Mouse (Mus musculus) hindbrain, postnatal 0 days (tissue): ENCODE measurements around the gene Gpr156. TPM values are rescaled to one million over a fixed set of nuclear protein-coding genes. Genes with fewer than 3 reads are reported as not detected.

Source experiments
- ATAC-seq: fragments of 200-750 bp; cut with Nextera tagmentation; 2 replicates; pipeline ENCODE4 v1.8.0; 2017; ENCODE audit warnings: mild to moderate bottlenecking, moderate TSS enrichment, moderate library complexity
- DNase-seq: peaks from one replicate; pipeline ENCODE4 v3.0.0-alpha.2; 2015; ENCODE audit warnings: low spot score
- H3K27ac ChIP-seq: fragments of 300-500 bp; sonication (generic); 2 replicates; pipeline ENCODE4 v1.5.1; 2014; ENCODE audit warnings: mild to moderate bottlenecking
- H3K27me3 ChIP-seq: fragments of 300-500 bp; sonication (generic); 2 replicates; pipeline ENCODE4 v1.6.1; 2014; ENCODE audit warnings: low read length, mixed read lengths; ENCODE audit not compliant: insufficient read depth
- H3K36me3 ChIP-seq: fragments of 300-500 bp; sonication (generic); 2 replicates; pipeline ENCODE4 v1.6.1; 2014; ENCODE audit warnings: low read length, mixed read lengths; ENCODE audit not compliant: insufficient read depth
- H3K4me1 ChIP-seq: fragments of 300-500 bp; sonication (generic); 2 replicates; pipeline ENCODE4 v1.6.1; 2014; ENCODE audit warnings: antibody characterized with exemption, low read length, mixed read lengths; ENCODE audit not compliant: insufficient read depth
- H3K4me2 ChIP-seq: fragments of 300-500 bp; sonication (generic); 2 replicates; pipeline ENCODE4 v1.6.1; 2014; ENCODE audit warnings: low read depth, mild to moderate bottlenecking, low read length, moderate library complexity, mixed read lengths
- H3K4me3 ChIP-seq: fragments of 300-500 bp; sonication (generic); 2 replicates; pipeline ENCODE4 v1.5.1; 2014; ENCODE audit warnings: low read length
- H3K9ac ChIP-seq: fragments of 300-500 bp; sonication (generic); replicated peaks from 2 replicates; pipeline ENCODE4 v1.6.1; 2014; ENCODE audit warnings: mild to moderate bottlenecking, low read length, moderate library complexity, mixed read lengths
- H3K9me3 ChIP-seq: fragments of 300-500 bp; sonication (generic); 2 replicates; pipeline ENCODE4 v1.6.1; 2016; ENCODE audit warnings: low read length, mixed read lengths
- CTCF ChIP-seq: IDR thresholded peaks from 2 replicates; pipeline ENCODE4 v1.5.1; 2016; ENCODE audit warnings: antibody characterized with exemption, control low read depth, low read depth
- WGBS: fragments of 180-500 bp; shearing (Covaris S2); extraction: QIAGEN DNeasy Blood & Tissue Kit; methylation state at CpG from one replicate; pipeline ENCODE4 v1.1.7; 2014; 5-methylcytosine and 5-hydroxymethylcytosine counted together
- polyA plus RNA-seq: library from polyadenylated mRNA; unstranded; fragments of >200 nt; fragmentation: Nextera tagmentation; extraction: Ambion mirVana; gene quantifications from 2 replicates; pipeline ENCODE4 v1.2.1, GENCODE M21; 2015
- total RNA-seq: library from RNA; depleted of rRNA; stranded (reverse); fragments of >200 nt; gene quantifications from 2 replicates; pipeline ENCODE4 v1.2.3, GENCODE M21; 2014; rRNA removed

Gene Gpr156
- total and polyA plus RNA-seq, 2 experiments from 2014 or later: 2.4 to 4.3 TPM

DNA sequence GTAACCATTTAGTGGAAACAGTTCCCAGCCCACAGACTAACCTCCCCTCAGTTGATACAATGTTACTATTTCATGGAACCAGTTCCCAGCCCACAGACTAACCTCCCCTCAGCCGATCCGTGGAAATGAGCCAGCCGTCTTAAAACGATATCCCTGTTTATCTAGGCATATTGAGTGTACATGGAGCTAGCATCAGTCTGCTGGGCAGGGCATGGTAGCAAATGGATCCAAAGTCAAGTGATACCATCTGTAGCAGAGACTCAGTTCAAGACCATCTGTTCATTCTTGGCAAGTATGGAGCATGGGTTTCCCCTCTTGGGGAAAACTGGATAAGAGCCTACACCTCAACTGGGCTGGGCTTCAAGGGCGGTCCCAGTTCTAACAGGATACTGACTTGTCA is 128.3 kb downstream of the Gpr156 start:
- no peaks in the 10 kb centered on the region for H3K36me3 ChIP-seq
- TF ChIP-seq CTCF: no peak
- H3K4me2 ChIP-seq: no peak overlapping the region
- WGBS: 53% methylated on average over 5 of the region's 5 CpGs
- no peak overlapping the region for H3K4me3 ChIP-seq
- H3K4me1 ChIP-seq: no peaks in the 10 kb centered on the region
- no peak overlapping the region for H3K9ac ChIP-seq
- H3K27ac ChIP-seq: no peak overlapping the region
- 0 out of 2 replicates have a peak, but pooled peaks have one; percentile 21 for ATAC-seq
- no peaks in the 10 kb centered on the region for H3K27me3 ChIP-seq
- DNase-seq: peak; percentile 16
- H3K9me3 ChIP-seq: no peaks in the 10 kb centered on the region

DNA sequence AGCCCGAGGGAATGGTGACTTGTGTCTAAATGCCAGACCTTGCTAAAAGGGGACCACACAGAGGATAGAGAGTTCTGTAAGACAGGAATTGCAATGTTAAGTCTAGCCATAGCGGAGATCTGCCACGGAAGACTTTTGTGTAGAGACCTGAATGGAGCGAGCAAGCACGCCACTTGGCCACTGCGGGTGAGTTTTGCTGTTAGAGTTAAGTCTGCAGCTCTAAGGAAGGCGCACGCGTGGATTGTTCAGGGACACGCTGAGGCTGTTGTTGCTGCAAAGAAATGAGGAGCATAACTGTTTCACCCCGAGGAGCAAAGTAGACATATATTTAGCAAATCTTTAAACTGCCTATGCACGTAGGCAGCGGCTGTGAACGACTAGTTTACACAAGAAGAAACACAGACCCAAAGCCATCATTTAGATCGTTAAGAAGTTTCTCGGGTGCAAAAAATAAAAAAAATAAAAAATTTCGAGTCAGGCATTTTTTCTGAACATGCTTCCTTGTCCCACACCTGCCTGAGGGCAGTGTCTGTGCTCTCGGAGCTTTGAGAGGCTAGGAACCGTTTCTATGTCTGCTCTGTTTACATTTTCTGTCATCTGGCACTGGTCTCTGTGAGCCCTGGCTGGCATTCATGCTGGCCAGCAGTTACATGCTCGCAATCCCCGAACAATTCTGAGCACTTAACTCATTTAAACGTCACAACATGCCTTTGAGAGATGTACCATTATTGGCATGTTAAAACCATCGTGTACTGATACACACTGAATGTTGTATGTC is 131.7 kb downstream of the Gpr156 start:
- Histone ChIP-seq H3K27me3 (no peaks in the 10 kb centered on the region), H3K4me2 (peak overlapping the region; percentile 24), H3K9me3 (no peaks in the 10 kb centered on the region), H3K9ac (no peak overlapping the region), H3K4me1 (no peaks in the 10 kb centered on the region), H3K27ac (no peak overlapping the region), H3K4me3 (no peak overlapping the region), H3K36me3 (no peaks in the 10 kb centered on the region)
- no peak for ATAC-seq
- WGBS: 66% methylated on average over 23 of the region's 23 CpGs
- peak; percentile 4 for DNase-seq
- TF ChIP-seq CTCF: no peak

Other genes with a start within 250 kb of the Gpr156 start
- 53.1 and 53.5 TPM in 2 replicates for gene Fstl1, start 139.6 kb upstream of the Gpr156 start, total RNA-seq
- gene Fstl1, start 139.6 kb upstream of the Gpr156 start, polyA plus RNA-seq: 71.5 and 71.8 TPM in 2 replicates
- not detected in 2 replicates for gene Gm36028, start 55.4 kb upstream of the Gpr156 start, total RNA-seq
- 0.18 and 0.21 TPM in 2 replicates for gene Gm36028, start 55.4 kb upstream of the Gpr156 start, polyA plus RNA-seq
- 91.1 and 101 TPM in 2 replicates for gene Lrrc58, start 48.1 kb upstream of the Gpr156 start, total RNA-seq
- gene Lrrc58, start 48.1 kb upstream of the Gpr156 start, polyA plus RNA-seq: 48.2 TPM in 2 replicates
- 112 and 129 TPM in 2 replicates for gene Gsk3b, start 172.5 kb downstream of the Gpr156 start, total RNA-seq
- gene Gsk3b, start 172.5 kb downstream of the Gpr156 start, polyA plus RNA-seq: 142 and 149 TPM in 2 replicates